Mouse (Mus musculus): ENCODE measurements around the gene Arl6. TPM values are rescaled to one million over a fixed set of nuclear protein-coding genes. Genes with fewer than 3 reads are reported as not detected.

Arl6 gene
- polyA plus RNA-seq (2016; fragmentation: Nextera tagmentation; extraction: Ambion mirVana), result 20.7 and 22.6 TPM in 2 replicates

DNA sequence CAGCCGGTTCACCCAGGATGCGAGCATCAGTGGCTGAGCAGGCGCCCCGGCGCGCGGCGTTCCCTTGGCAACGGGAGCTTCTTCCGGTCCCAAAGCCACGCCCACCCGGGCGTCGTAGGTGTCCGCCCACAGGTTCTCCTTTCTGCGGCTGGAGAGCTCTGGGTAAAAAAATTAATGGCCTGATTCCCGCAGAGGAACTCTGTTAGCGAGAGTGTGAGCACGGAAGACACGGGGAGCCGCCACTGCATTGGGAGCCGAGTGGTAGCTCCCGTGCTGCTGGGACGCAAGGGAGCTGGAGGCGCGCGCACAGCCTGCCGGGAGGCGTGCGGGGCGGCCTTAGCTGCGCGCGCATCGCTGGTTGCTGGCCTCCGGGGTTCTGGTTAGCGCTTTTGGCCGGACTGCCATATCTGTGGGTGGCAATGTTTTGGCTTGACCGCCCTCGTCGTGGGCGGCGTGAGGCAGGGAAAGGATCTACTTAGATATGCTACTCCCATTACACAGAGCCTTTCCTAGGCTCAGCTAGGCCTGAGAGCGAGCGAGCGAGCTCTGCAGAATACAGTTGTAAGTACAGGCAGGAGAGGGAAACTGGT is at the start of gene Arl6:
Gene Arl6 (minus strand): TSS at position 290 of the 590 bp plus-strand sequence.
- Histone ChIP-seq H3K4me2 (peak within 1 kb of the TSS; percentile 79), H3K36me3 (no peaks in the 10 kb centered on the region), H3K9ac (peak within 1 kb of the TSS; percentile 75), H3K9me3 (replicated peaks) (no peaks in the 10 kb centered on the region), H3K4me3 (peak within 1 kb of the TSS; percentile 93), H3K4me1 (replicated peaks) (no peaks in the 10 kb centered on the region), H3K27ac (ENCODE audit: poor library complexity, severe bottlenecking) (peak within 1 kb of the TSS; percentile 99), H3K27me3 (replicated peaks) (peaks cover 4% of the 10 kb centered on the region; the same call in 1 of the 2 replicates)
- WGBS, result under 1% methylated on average over 46 of the region's 46 CpGs
- peak; percentile 96 for ATAC-seq (ENCODE audit: insufficient number of reproducible peaks, low FRiP score)

- Histone ChIP-seq H3K36me3 (no peaks in the 10 kb centered on the region), H3K4me2 (no peak overlapping the region), H3K9me3 (replicated peaks) (no peaks in the 10 kb centered on the region), H3K4me1 (replicated peaks) (no peaks in the 10 kb centered on the region), H3K4me3 (no peak overlapping the region), H3K9ac (no peak overlapping the region), H3K27ac (ENCODE audit: poor library complexity, severe bottlenecking) (no peak overlapping the region), H3K27me3 (replicated peaks) (no peaks in the 10 kb centered on the region)
- WGBS, result 62% methylated on average over 5 of the region's 5 CpGs
- ATAC-seq (ENCODE audit: insufficient number of reproducible peaks, low FRiP score), result no peak
Observed at GRCm38 (mm10) chr16:59685135-59685534, 45.9 kb upstream of the Arl6 start.

- Histone ChIP-seq H3K4me1 (replicated peaks) (no peaks in the 10 kb centered on the region), H3K36me3 (no peaks in the 10 kb centered on the region), H3K9me3 (replicated peaks) (no peaks in the 10 kb centered on the region), H3K9ac (no peak overlapping the region), H3K4me2 (no peak overlapping the region), H3K4me3 (no peak overlapping the region), H3K27ac (ENCODE audit: poor library complexity, severe bottlenecking) (no peak overlapping the region), H3K27me3 (replicated peaks) (no peaks in the 10 kb centered on the region)
- 7% methylated on average over 8 of the region's 8 CpGs for WGBS
- ATAC-seq (ENCODE audit: insufficient number of reproducible peaks, low FRiP score), result no peak
Observed at GRCm38 (mm10) chr16:59683434-59683833, 44.2 kb upstream of the Arl6 start.

DNA sequence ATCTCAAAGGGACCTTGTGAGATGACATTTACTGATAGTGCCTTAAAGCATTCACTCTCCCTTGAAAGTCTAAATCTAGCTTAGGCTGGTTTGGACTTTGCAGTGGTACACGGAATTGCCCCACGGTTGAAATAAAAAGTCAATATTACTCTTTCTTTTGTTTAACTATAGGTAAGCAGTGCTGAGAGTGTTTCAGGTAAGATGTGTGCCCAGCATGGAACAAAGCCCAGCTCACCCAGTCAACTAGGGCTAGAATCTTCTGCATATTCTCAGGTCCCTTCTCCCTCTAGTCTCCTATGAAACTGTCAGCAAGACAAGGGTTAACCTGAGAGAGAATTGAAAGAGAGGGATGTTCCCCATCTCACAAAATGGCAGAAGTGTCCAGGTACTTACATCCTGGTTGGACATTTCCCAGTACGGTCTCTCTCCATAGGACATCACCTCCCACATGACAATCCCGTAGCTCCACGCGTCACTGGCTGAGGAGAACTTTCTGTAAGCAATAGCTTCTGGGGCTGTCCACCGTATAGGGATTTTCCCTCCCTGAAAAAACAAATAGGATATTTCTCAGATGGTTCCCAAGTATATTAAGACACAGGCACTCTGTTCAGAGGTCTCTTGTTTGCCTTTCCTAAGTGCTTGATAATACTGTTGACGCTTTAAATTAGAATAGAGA is 43.2 kb upstream of the Arl6 start:
- no peaks in the 10 kb centered on the region for H3K9me3 ChIP-seq (replicated peaks)
- no peak overlapping the region for H3K4me3 ChIP-seq
- H3K36me3 ChIP-seq, result no peaks in the 10 kb centered on the region
- no peaks in the 10 kb centered on the region for H3K4me1 ChIP-seq (replicated peaks)
- no peak overlapping the region for H3K9ac ChIP-seq
- no peak overlapping the region for H3K27ac ChIP-seq (ENCODE audit: poor library complexity, severe bottlenecking)
- H3K4me2 ChIP-seq, result no peak overlapping the region
- WGBS, result 75% methylated on average over 8 of the region's 8 CpGs
- no peaks in the 10 kb centered on the region for H3K27me3 ChIP-seq (replicated peaks)
- no peak for ATAC-seq (ENCODE audit: insufficient number of reproducible peaks, low FRiP score)

GRCm38 (mm10) chr16:59666938-59667337 is 27.7 kb upstream of the Arl6 start:
- no peaks in the 10 kb centered on the region for H3K9me3 ChIP-seq (replicated peaks)
- ATAC-seq (ENCODE audit: insufficient number of reproducible peaks, low FRiP score), result no peak
- 79% methylated on average over 2 of the region's 2 CpGs for WGBS

GRCm38 (mm10) chr16:59643766-59644165 is 4.6 kb upstream of the Arl6 start:
- H3K27ac ChIP-seq (ENCODE audit: poor library complexity, severe bottlenecking), result no peak overlapping the region
- H3K9ac ChIP-seq, result no peak overlapping the region
- H3K4me1 ChIP-seq (replicated peaks), result no peaks in the 10 kb centered on the region
- no peak overlapping the region for H3K4me2 ChIP-seq
- no peaks in the 10 kb centered on the region for H3K36me3 ChIP-seq
- no peaks in the 10 kb centered on the region for H3K9me3 ChIP-seq (replicated peaks)
- ATAC-seq (ENCODE audit: insufficient number of reproducible peaks, low FRiP score), result no peak
- H3K27me3 ChIP-seq (replicated peaks), result peaks cover 4% of the 10 kb centered on the region; the same call in 1 of the 2 replicates
- 60% methylated on average over 2 of the region's 2 CpGs for whole genome bisulfite sequencing
- H3K4me3 ChIP-seq, result no peak overlapping the region

More at GRCm38 (mm10) chr16:59666938-59667337, 27.7 kb upstream of the Arl6 start:
- Histone ChIP-seq H3K4me2 (no peak overlapping the region), H3K9ac (no peak overlapping the region), H3K36me3 (no peaks in the 10 kb centered on the region), H3K27ac (ENCODE audit: poor library complexity, severe bottlenecking) (no peak overlapping the region), H3K4me3 (no peak overlapping the region), H3K4me1 (replicated peaks) (no peaks in the 10 kb centered on the region), H3K27me3 (replicated peaks) (no peaks in the 10 kb centered on the region)

GRCm38 (mm10) chr16:59639985-59640384 is 794 bp upstream of the Arl6 start:
- H3K4me1 ChIP-seq (replicated peaks), result no peaks in the 10 kb centered on the region
- H3K9me3 ChIP-seq (replicated peaks), result no peaks in the 10 kb centered on the region
- H3K9ac ChIP-seq, result no peak overlapping the region
- peaks cover 4% of the 10 kb centered on the region; the same call in 1 of the 2 replicates for H3K27me3 ChIP-seq (replicated peaks)
- H3K4me3 ChIP-seq, result no peak overlapping the region
- no peak for ATAC-seq (ENCODE audit: insufficient number of reproducible peaks, low FRiP score)
- WGBS, result 81% methylated on average over 3 of the region's 3 CpGs
- no peaks in the 10 kb centered on the region for H3K36me3 ChIP-seq
- H3K27ac ChIP-seq (ENCODE audit: poor library complexity, severe bottlenecking), result no peak overlapping the region
- no peak overlapping the region for H3K4me2 ChIP-seq

- H3K4me1 ChIP-seq (replicated peaks), result no peaks in the 10 kb centered on the region
- H3K27me3 ChIP-seq (replicated peaks), result no peaks in the 10 kb centered on the region
- H3K36me3 ChIP-seq, result peaks cover 5% of the 10 kb centered on the region
- WGBS, result 79% methylated on average over 2 of the region's 2 CpGs
- H3K9me3 ChIP-seq (replicated peaks), result no peaks in the 10 kb centered on the region
- no peak overlapping the region for H3K4me2 ChIP-seq
- ATAC-seq (ENCODE audit: insufficient number of reproducible peaks, low FRiP score), result no peak
- no peak overlapping the region for H3K9ac ChIP-seq
- H3K4me3 ChIP-seq, result no peak overlapping the region
- H3K27ac ChIP-seq (ENCODE audit: poor library complexity, severe bottlenecking), result no peak overlapping the region
Observed at GRCm38 (mm10) chr16:59634598-59634997, 4.6 kb downstream of the Arl6 start.

- H3K9me3 ChIP-seq (replicated peaks), result no peaks in the 10 kb centered on the region
- H3K4me3 ChIP-seq, result no peak overlapping the region
Observed at GRCm38 (mm10) chr16:59621554-59621953, 17.6 kb downstream of the Arl6 start.

DNA sequence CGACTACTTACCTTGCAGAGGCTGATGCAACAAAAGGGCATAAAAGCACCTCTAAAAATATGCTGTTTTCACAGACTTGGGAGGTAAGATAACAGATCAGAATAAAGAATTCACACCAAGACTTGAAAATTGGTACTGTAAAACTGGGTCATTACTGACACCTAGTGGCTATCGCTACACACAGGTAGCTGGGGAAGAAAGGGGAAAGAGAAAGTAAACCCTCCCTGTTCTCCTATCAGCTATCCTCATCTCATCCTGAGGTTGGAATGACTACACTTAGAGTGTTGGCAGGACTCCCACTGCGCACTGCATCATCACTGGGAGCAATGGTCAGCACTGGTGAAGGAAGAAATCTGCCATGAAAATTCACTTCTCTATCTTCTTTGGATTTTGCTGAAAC is 22.0 kb downstream of the Arl6 start:
- Histone ChIP-seq H3K9ac (no peak overlapping the region), H3K27me3 (replicated peaks) (no peaks in the 10 kb centered on the region), H3K4me1 (replicated peaks) (no peaks in the 10 kb centered on the region), H3K9me3 (replicated peaks) (no peaks in the 10 kb centered on the region), H3K36me3 (no peaks in the 10 kb centered on the region), H3K27ac (ENCODE audit: poor library complexity, severe bottlenecking) (no peak overlapping the region), H3K4me3 (no peak overlapping the region), H3K4me2 (no peak overlapping the region)
- ATAC-seq (ENCODE audit: insufficient number of reproducible peaks, low FRiP score), result no peak
- 23% methylated on average over 3 of the region's 3 CpGs for WGBS

More at GRCm38 (mm10) chr16:59621554-59621953, 17.6 kb downstream of the Arl6 start:
- Histone ChIP-seq H3K27ac (ENCODE audit: poor library complexity, severe bottlenecking) (no peak overlapping the region), H3K4me2 (no peak overlapping the region), H3K9ac (no peak overlapping the region), H3K27me3 (replicated peaks) (no peaks in the 10 kb centered on the region), H3K36me3 (no peaks in the 10 kb centered on the region), H3K4me1 (replicated peaks) (no peaks in the 10 kb centered on the region)
- ATAC-seq (ENCODE audit: insufficient number of reproducible peaks, low FRiP score), result no peak
- 93% methylated on average over 2 of the region's 2 CpGs for WGBS

- no peaks in the 10 kb centered on the region for H3K36me3 ChIP-seq
- H3K4me3 ChIP-seq, result no peak overlapping the region
- H3K27ac ChIP-seq (ENCODE audit: poor library complexity, severe bottlenecking), result no peak overlapping the region
- 76% methylated on average over 3 of the region's 3 CpGs for WGBS
- H3K9me3 ChIP-seq (replicated peaks), result no peaks in the 10 kb centered on the region
- H3K4me2 ChIP-seq, result no peak overlapping the region
- no peaks in the 10 kb centered on the region for H3K4me1 ChIP-seq (replicated peaks)
- no peak overlapping the region for H3K9ac ChIP-seq
- no peaks in the 10 kb centered on the region for H3K27me3 ChIP-seq (replicated peaks)
- no peak for ATAC-seq (ENCODE audit: insufficient number of reproducible peaks, low FRiP score)
Observed at GRCm38 (mm10) chr16:59615675-59616074, 23.5 kb downstream of the Arl6 start.

Measured in heart, embryonic 12.5 days (tissue).